Mouse (Mus musculus) lung, adult 2 months (tissue): ENCODE data around the gene Opa3.

ENCODE experiments used
- CTCF ChIP-seq: fragments of 200-500 bp; IDR thresholded peaks from 2 replicates; pipeline ENCODE4 v1.5.1; 2011; ENCODE audit warnings: mild to moderate bottlenecking, low read length, control low read depth; ENCODE audit not compliant: insufficient read depth
- POLR2A ChIP-seq: fragments of 200-500 bp; IDR thresholded peaks from 2 replicates; pipeline ENCODE4 v1.6.1; 2011; ENCODE audit warnings: low read depth, mild to moderate bottlenecking, control low read depth, low read length, borderline replicate concordance; ENCODE audit errors: extremely low read depth

- TF ChIP-seq POLR2A (no peak), CTCF (no peak)
Measured at GRCm38 (mm10) chr7:19305413-19305735, 77.2 kb downstream of the Opa3 start.
